Mouse (Mus musculus) hindbrain, embryonic 12.5 days (tissue): Measurements from ENCODE around the gene Sptbn4. TPM values are rescaled to one million over a fixed set of nuclear protein-coding genes. Genes with fewer than 3 reads are reported as not detected.
"Not testable (repeated sequence)": the region's sequence is repeated elsewhere in the genome, so short reads cannot be mapped to it uniquely, and the experiment has no call there.

ENCODE experiments used
- ATAC-seq: fragments of 200-750 bp; cut with Nextera tagmentation; 2 replicates; pipeline ENCODE4 v1.8.0; 2017; ENCODE audit warnings: moderate TSS enrichment; ENCODE audit not compliant: low FRiP score
- H3K27ac ChIP-seq: fragments of 300-500 bp; sonication (generic); 2 replicates; pipeline ENCODE4 v1.5.1; 2016; ENCODE audit warnings: mild to moderate bottlenecking
- H3K27me3 ChIP-seq: fragments of 300-500 bp; sonication (generic); 2 replicates; pipeline ENCODE4 v1.6.1; 2016; ENCODE audit warnings: mild to moderate bottlenecking
- H3K36me3 ChIP-seq: fragments of 300-500 bp; sonication (generic); 2 replicates; pipeline ENCODE4 v1.6.1; 2016; ENCODE audit warnings: mild to moderate bottlenecking
- H3K4me1 ChIP-seq: fragments of 300-500 bp; sonication (generic); 2 replicates; pipeline ENCODE4 v1.6.1; 2016
- H3K4me2 ChIP-seq: fragments of 300-500 bp; sonication (generic); replicated peaks from 2 replicates; pipeline ENCODE4 v1.6.1; 2016; ENCODE audit warnings: mild to moderate bottlenecking
- H3K4me3 ChIP-seq: fragments of 300-500 bp; sonication (generic); 2 replicates; pipeline ENCODE4 v1.5.1; 2016; ENCODE audit warnings: mild to moderate bottlenecking
- H3K9ac ChIP-seq: fragments of 300-500 bp; sonication (generic); 2 replicates; pipeline ENCODE4 v1.6.1; 2016; ENCODE audit warnings: mild to moderate bottlenecking, moderate library complexity
- H3K9me3 ChIP-seq: fragments of 300-500 bp; sonication (generic); replicated peaks from 2 replicates; pipeline ENCODE4 v1.6.1; 2016; ENCODE audit warnings: mild to moderate bottlenecking
- WGBS: fragments of 180-500 bp; shearing (Covaris S2); methylation state at CpG from one replicate; pipeline ENCODE4 v1.1.7; 2016; 5-methylcytosine and 5-hydroxymethylcytosine counted together
- polyA plus RNA-seq: library from polyadenylated mRNA; unstranded; fragments of >200 nt; fragmentation: Nextera tagmentation; extraction: Ambion mirVana; gene quantifications from 2 replicates; pipeline ENCODE4 v1.2.1, GENCODE M21; 2016

Gene Sptbn4
- 0.90 and 1.1 TPM in 2 replicates for polyA plus RNA-seq

DNA sequence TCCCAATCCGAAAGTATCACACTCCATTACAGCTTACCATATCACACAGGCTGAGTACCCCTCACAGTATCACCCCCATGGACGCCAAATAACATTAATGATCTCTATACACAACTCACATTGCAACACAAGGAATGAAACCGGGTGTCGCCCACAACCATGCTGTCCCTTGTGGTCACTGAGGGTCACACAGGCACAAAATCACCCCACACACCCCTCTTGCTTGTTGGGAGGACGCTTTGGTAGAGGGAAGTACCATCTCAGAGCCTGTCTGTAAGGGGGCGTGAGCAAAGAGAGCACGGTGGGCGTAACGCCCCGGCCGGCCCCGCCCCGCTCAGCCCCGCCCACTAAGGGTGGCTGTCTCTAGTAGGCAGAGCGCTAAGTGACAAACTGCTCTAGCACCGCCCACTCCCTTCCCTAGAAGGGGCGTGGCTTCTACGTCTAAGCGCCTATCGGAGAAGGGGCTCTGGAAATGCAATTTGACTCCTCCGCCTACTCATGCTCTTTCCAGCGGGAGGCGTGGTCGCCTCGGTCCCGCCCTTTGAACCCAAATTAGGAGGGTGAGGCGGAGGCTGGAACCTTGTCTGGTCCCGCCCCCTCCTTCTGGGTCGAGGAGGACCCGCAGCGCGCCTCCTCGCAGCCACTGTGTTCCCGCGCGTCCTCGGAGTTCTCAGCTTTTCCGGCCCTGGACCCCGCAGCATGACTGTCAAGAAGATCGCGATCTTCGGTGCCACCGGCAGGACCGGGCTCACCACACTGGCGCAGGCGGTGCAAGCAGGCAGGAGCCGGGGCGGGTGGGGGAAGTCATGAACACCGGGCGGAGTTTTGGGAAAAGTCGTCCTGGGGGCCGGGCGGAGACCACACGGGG lies at the start of gene Sptbn4, which contains the start of gene Blvrb:
Gene Sptbn4, minus strand, starts transcription at position 268 of the 868 bp plus-strand sequence.
Gene Blvrb, plus strand, starts transcription at position 560 of the 868 bp plus-strand sequence.
- Histone ChIP-seq H3K4me1 (peaks cover 10% of the 10 kb centered on the region; the same call in 1 of the 2 replicates), H3K9me3 (no peaks in the 10 kb centered on the region), H3K9ac (peak within 1 kb of the TSS; percentile 74), H3K27me3 (peaks cover 37% of the 10 kb centered on the region), H3K36me3 (no peaks in the 10 kb centered on the region), H3K4me3 (peak within 1 kb of the TSS; percentile 47), H3K27ac (0 out of 2 replicates have a peak within 1 kb of the TSS, but pooled peaks have one; percentile 8), H3K4me2 (peak within 1 kb of the TSS; percentile 90)
- ATAC-seq, result peak; percentile 95
- 1% methylated on average over 54 of the region's 54 CpGs for WGBS

DNA sequence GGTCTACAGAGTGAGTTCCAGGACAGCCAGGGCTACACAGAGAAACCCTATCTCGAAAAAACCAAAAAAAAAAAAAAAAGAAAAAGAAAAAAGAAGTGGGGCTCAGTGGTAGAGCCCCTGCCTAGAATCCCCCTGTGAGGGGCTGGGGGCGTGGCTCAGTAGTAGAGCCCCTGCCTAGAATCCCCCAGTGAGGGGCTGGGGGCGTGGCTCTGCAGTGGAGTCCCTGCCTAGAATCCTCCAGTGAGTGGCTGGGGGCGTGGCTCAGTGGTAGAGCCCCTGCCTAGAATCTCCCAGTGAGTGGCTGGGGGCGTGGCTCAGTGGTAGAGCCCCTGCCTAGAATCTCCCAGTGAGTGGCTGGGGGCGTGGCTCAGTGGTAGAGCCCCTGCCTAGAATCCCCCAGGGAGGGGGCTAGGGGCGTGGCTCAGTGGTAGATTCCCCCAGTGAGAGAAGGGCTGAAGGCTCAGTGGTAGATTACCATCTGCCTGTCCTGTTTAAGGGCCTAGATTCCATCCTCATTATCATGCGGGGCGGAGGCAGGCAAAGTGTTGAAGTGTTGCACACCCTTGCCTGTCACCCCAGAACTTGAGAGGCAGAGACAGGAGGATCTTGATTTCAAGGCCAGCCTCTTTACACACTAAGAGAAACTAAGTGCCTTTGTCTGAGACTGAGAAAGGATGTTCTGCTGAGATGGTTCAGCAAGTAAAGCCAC lies 47.3 kb upstream of the Sptbn4 start:
- not testable (repeated sequence) for H3K9ac ChIP-seq, H3K4me3 ChIP-seq, ATAC-seq, H3K9me3 ChIP-seq, H3K27me3 ChIP-seq, H3K27ac ChIP-seq, H3K36me3 ChIP-seq, H3K4me2 ChIP-seq
- peaks cover 10% of the 10 kb centered on the region for H3K4me1 ChIP-seq
- WGBS, result 90% methylated on average over 9 of the region's 9 CpGs

DNA sequence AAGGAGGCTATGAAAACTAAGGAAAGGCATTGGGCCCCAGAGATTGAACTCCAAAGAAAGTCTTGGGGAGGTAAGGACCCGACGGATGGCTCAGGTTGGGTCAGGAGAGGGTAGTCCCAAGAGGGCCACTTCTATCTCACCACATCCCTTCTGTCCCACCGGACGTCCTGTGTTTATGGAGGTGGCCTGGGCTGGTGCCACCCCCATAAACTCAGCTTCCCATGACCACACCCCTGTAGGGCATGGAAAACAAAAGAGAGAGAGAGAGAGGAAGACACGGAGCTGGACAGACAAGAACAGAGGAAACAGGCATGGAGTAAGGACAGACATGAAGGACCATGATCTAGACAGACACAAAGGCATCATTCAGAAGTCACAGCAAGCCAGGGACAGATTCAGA lies 46.0 kb upstream of the Sptbn4 start:
- no peak overlapping the region for H3K27ac ChIP-seq
- 83% methylated on average over 5 of the region's 5 CpGs for WGBS
- H3K9ac ChIP-seq, result no peak overlapping the region
- H3K9me3 ChIP-seq, result no peaks in the 10 kb centered on the region
- no peak overlapping the region for H3K4me3 ChIP-seq
- H3K36me3 ChIP-seq, result peaks cover 5% of the 10 kb centered on the region; the same call in 1 of the 2 replicates
- 0 out of 2 replicates have a peak, but pooled peaks cover 11% of the 10 kb centered on the region for H3K27me3 ChIP-seq
- no peak for ATAC-seq
- peaks cover 11% of the 10 kb centered on the region for H3K4me1 ChIP-seq
- H3K4me2 ChIP-seq, result no peak overlapping the region

DNA sequence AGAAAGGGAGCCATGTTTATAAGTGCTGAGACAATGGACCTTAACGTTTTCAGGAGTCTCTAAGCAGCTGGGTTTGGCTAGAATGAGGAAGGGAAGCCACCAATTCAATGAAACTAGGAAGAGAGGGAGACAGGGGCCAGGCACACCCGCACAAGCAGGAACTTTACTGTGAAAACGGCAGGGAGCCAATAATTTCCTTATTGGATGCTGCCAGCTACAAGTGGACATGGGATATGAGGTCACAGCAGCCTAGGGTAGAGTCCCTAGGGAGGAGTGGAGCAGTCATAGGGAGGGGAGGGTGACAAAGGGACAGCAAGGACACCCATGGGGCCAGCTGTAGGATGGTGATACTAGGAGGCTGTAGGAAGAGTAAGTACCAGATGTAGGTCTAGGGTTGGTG lies 45.5 kb upstream of the Sptbn4 start:
- Histone ChIP-seq H3K9ac (no peak overlapping the region), H3K36me3 (peaks cover 5% of the 10 kb centered on the region; the same call in 1 of the 2 replicates), H3K4me3 (no peak overlapping the region), H3K4me2 (no peak overlapping the region), H3K9me3 (no peaks in the 10 kb centered on the region), H3K27me3 (0 out of 2 replicates have a peak, but pooled peaks cover 11% of the 10 kb centered on the region), H3K4me1 (peaks cover 15% of the 10 kb centered on the region), H3K27ac (no peak overlapping the region)
- ATAC-seq, result no peak
- WGBS, result 79% methylated on average over 3 of the region's 3 CpGs

DNA sequence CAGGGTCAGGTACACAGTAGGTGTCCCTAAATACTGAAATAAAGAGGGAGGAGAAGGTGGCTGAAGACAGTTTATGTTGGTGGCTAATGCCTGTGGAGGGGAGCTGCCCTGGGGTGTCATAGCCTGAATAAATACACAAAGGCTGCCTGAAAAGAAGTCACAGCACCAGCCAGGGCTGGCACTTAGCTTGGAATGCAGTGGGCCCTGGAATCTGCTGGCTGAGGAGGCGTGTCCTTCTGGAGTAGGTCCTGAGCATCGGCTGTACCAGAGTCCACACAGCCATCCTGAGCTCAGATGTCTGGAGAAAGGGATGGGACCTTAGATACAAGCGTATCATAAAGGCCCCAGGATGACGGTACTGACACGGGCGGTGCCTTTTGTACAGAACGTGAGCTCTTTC lies 44.4 kb upstream of the Sptbn4 start:
- Histone ChIP-seq H3K36me3 (peaks cover 5% of the 10 kb centered on the region; the same call in 1 of the 2 replicates), H3K4me1 (peaks cover 21% of the 10 kb centered on the region), H3K4me3 (no peak overlapping the region), H3K9me3 (no peaks in the 10 kb centered on the region), H3K9ac (no peak overlapping the region), H3K27me3 (0 out of 2 replicates have a peak, but pooled peaks cover 11% of the 10 kb centered on the region), H3K27ac (no peak overlapping the region), H3K4me2 (no peak overlapping the region)
- WGBS, result 73% methylated on average over 7 of the region's 7 CpGs
- no peak for ATAC-seq

DNA sequence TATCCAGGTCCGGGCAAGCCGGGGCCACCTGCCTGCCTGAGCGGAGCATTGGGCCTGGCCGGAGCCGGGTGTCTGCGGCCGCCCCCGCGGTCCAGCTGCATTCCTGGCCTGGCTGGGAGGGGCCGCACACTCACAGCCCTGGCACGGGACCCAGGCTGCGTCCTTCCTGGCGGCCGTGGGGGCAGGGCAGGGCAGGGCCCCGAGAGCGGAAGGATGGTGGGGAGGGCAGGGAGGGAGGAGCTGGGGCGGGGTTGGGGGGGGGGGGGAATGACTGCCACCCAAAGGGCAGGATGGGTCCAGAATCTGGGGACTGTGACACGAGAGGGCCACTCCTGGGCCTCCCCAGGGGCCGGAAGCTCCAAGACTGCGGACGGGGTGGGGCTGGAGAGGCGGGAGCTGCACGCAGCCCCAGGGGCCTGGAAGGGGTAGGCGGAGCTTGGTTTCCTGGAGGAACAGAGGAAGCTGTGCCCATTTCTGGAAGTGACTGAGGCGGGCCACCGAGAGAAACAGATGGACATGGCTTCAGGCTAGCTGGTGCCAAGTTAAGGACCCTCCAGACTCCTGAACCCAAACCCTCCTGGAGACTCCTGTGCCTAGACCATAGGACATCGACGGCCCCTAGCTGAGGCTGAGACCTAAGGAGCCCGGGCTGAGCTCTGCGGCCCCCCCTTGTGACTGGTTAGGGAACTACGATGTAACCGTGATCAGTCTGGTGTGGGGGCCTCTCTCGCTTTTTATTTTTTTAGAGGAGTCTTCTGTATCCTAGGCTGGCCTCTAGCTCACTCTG lies 43.2 kb upstream of the Sptbn4 start:
- peaks cover 5% of the 10 kb centered on the region; the same call in 1 of the 2 replicates for H3K36me3 ChIP-seq
- H3K9me3 ChIP-seq, result no peaks in the 10 kb centered on the region
- peak overlapping the region; percentile 31 for H3K4me3 ChIP-seq
- WGBS, result 3% methylated on average over 27 of the region's 33 CpGs
- H3K4me2 ChIP-seq, result peak overlapping the region; percentile 58
- H3K27me3 ChIP-seq, result peaks cover 12% of the 10 kb centered on the region; the same call in 1 of the 2 replicates
- ATAC-seq, result no peak; the same call in 1 of the 2 replicates
- H3K27ac ChIP-seq, result peak overlapping the region; percentile 67
- peak overlapping the region; percentile 59 for H3K9ac ChIP-seq
- peaks cover 21% of the 10 kb centered on the region for H3K4me1 ChIP-seq

DNA sequence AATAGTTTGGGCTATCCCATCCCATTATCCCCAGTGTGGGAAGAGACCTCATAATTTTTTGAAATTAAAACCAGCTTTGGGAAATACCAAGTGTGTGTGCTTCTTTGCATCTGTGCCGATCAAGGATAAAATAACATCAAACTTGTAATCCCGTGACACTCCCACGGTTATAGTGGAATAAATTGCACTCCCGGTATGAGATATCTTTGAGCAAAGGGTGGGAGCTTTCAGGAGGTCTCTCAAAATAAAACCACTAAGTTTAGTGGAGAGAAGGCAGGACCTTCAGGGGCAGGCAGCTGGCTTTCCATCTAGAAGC lies 42.7 kb upstream of the Sptbn4 start:
- H3K9ac ChIP-seq, result peak overlapping the region; percentile 59
- peak overlapping the region; percentile 58 for H3K4me2 ChIP-seq
- ATAC-seq, result no peak
- H3K4me3 ChIP-seq, result peak overlapping the region; percentile 31
- peaks cover 18% of the 10 kb centered on the region; the same call in 1 of the 2 replicates for H3K27me3 ChIP-seq
- peaks cover 5% of the 10 kb centered on the region; the same call in 1 of the 2 replicates for H3K36me3 ChIP-seq
- H3K9me3 ChIP-seq, result no peaks in the 10 kb centered on the region
- whole genome bisulfite sequencing, result 49% methylated on average over 4 of the region's 4 CpGs
- H3K27ac ChIP-seq, result peak overlapping the region; percentile 67
- peaks cover 21% of the 10 kb centered on the region for H3K4me1 ChIP-seq

DNA sequence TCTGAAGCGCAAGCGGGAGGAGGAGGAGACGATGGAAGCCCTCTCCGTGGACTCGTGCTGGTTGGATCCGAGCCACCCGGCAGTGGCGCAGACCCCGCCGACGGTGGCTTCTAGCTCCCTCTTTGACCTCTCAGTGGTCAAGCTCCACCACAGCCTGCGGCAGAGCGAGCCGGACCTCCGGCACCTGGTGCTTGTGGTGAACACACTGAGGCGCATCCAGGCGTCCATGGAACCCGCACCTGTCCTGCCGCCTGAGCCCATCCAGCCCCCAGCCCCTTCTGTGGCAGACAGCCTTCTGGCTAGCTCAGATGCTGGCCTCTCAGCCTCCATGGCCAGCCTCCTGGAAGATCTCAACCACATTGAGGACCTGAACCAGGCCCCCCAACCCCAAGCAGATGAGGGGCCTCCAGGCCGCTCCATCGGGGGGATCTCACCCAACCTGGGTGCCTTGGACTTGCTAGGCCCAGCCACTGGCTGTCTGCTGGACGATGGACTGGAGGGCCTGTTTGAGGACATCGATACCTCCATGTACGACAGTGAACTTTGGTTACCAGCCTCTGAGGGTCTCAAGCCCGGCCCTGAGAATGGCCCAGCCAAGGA lies 41.9 kb upstream of the Sptbn4 start:
- Histone ChIP-seq H3K4me3 (no peak overlapping the region), H3K4me1 (peaks cover 21% of the 10 kb centered on the region), H3K9ac (no peak overlapping the region), H3K27me3 (peaks cover 18% of the 10 kb centered on the region; the same call in 1 of the 2 replicates), H3K27ac (no peak overlapping the region), H3K9me3 (no peaks in the 10 kb centered on the region), H3K4me2 (peak overlapping the region; percentile 58; the same call in 1 of the 2 replicates), H3K36me3 (peaks cover 5% of the 10 kb centered on the region; the same call in 1 of the 2 replicates)
- 90% methylated on average over 24 of the region's 25 CpGs for WGBS
- ATAC-seq, result no peak

DNA sequence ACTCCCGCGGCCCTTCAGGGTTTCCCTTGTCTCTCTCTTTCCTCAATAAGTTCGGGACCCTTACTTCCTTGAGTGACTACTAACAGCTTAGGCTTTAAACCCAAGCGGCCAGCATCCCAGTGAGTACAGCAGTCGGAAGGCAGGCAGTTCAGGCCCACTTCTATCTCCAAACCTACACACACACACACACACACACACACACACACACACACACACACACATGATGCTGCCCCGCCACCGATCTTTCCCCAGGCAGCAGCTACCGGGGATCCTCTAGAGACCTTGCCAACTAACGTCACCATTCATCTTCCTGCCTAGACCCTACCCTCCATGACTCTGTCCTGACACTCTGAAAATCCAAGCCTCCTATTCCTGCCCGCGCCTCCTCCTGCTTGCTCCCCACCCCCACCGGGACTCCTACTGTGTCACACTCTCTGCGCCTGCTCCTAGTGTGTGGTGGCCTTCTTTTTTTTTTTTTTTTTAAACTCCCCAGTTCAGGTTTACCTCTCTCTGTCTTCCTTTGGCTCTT lies 40.3 kb upstream of the Sptbn4 start:
- Histone ChIP-seq H3K9ac (peak overlapping the region; percentile 83), H3K27me3 (peaks cover 18% of the 10 kb centered on the region; the same call in 1 of the 2 replicates), H3K27ac (peak overlapping the region; percentile 93), H3K9me3 (no peaks in the 10 kb centered on the region), H3K4me1 (peaks cover 21% of the 10 kb centered on the region), H3K36me3 (peaks cover 5% of the 10 kb centered on the region; the same call in 1 of the 2 replicates), H3K4me3 (peak overlapping the region; percentile 73), H3K4me2 (peak overlapping the region; percentile 55)
- no peak for ATAC-seq
- 3% methylated on average over 13 of the region's 13 CpGs for WGBS

DNA sequence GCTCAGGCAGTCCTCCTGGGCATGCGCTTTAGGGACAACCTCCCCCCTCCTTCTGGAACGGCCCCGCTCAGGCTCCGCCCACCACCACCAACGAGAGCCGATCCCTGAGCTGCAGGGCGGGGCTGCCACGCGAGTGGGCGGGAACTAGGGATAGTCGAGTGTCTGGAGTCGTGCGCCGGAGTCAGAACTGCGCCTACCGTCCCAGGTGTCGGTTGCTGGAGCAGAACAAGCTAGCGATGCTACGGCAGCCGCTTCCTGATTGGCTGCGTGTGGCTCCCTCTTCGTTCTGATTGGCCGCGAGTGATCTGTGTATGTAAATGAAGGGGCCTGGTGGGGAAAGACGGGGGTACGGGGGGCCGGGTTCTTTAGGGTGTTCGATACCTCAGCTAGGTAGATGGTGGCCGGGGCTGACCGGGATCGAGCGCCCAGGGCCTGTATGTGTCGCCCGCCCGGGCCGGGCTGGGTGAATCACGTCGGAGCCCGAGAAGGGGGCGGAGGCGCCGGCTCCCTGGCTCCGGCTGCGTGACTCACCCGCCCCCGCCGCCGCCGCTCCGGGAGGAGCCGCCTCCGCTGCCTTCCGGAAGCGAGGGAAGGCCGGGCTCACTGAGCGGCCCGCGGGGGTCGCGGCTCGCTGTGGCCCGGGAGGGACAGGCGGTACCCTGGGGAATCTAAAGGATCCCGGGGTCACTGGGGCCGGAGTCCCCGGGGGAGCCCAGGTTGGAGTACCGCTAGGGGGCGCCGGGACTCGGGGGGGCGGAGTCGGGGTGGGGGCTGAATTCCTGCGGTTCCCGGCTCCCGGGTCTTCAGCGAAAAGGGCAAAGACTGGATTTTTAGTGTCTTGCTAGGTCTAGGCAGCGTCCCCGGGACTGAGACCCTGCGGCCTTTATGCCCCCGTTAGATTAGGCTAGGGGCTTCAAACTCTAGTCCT lies 39.5 kb upstream of the Sptbn4 start, which contains the start of gene Sertad1:
Gene Sertad1, plus strand, starts transcription at position 141 of the 928 bp plus-strand sequence.
- H3K4me1 ChIP-seq, result peaks cover 21% of the 10 kb centered on the region
- peaks cover 18% of the 10 kb centered on the region; the same call in 1 of the 2 replicates for H3K27me3 ChIP-seq
- peak within 1 kb of the TSS; percentile 73 for H3K4me3 ChIP-seq
- under 1% methylated on average over 63 of the region's 80 CpGs for WGBS
- peak within 1 kb of the TSS; percentile 83 for H3K9ac ChIP-seq
- H3K9me3 ChIP-seq, result no peaks in the 10 kb centered on the region
- ATAC-seq, result peak; percentile 97
- peak within 1 kb of the TSS; percentile 55 for H3K4me2 ChIP-seq
- peak within 1 kb of the TSS; percentile 93 for H3K27ac ChIP-seq
- H3K36me3 ChIP-seq, result peaks cover 5% of the 10 kb centered on the region; the same call in 1 of the 2 replicates
